Mouse (Mus musculus): ENCODE measurements around the gene Nrxn3. TPM values are rescaled to one million over a fixed set of nuclear protein-coding genes. Genes with fewer than 3 reads are reported as not detected.

Gene Nrxn3
- polyA plus RNA-seq, 1 experiment from 2014 or later, result 88.1 TPM

DNA sequence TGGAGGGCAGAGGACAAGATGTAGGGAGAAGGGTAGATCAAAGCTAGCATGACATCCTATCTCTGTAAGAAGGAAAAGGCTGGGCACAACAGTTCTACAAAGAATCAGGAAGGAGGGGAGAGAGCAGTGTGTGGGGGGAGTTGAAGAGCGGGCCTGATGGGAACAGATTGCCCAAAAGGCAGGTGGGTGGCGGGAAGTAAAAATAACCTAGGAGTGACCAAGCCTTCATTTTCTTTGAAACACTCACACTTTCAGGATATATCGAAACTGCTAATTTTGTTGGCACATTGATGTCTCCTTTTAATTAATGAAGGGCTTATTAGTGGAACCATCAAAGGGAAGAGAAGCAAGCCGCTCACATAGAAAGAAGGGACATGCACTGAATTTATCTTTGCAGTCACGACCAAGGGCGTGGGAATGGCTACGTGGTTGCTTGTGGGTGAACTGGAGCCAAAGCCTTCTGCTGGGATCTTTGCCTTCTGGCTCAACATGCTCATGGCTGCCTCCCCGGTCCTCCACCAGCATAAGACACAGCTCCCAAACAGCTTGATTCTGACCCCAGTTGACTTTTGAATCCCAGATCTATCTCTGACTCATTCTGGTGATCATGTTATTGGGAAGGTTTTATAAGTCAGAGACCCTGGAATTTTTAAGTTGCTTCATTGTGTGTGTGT is 371.3 kb downstream of the Nrxn3 start:
- no peaks in the 10 kb centered on the region for H3K27me3 ChIP-seq
- H3K4me3 ChIP-seq (replicated peaks), result no peak overlapping the region
- H3K9me3 ChIP-seq, result no peaks in the 10 kb centered on the region
- no peak overlapping the region for H3K4me2 ChIP-seq (replicated peaks)
- no peak overlapping the region for H3K27ac ChIP-seq
- no peak for ATAC-seq
- H3K36me3 ChIP-seq, result no peaks in the 10 kb centered on the region
- WGBS, result 88% methylated on average over 8 of the region's 8 CpGs
- H3K4me1 ChIP-seq (replicated peaks), result no peaks in the 10 kb centered on the region
- no peak overlapping the region for H3K9ac ChIP-seq (replicated peaks)

DNA sequence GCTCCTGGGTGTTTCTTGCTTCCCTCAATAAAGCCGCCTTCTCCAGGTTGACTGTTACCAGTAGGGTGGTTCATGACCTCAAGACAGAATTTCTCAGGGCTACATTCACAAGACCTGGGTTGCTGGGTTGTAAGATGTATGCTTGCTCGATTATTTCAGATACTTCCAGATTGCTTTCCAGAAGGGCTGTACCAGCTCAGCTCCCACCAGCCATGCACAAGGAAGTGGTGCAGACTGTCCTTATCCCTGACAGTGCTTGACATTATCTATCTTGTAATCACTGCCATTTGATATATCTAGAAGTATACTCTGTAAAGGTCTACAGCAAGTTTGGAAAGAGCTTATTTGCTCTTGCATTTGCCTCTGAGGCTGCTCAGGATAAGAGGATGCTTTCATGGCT is 374.9 kb downstream of the Nrxn3 start:
- no peak overlapping the region for H3K27ac ChIP-seq
- no peaks in the 10 kb centered on the region for H3K36me3 ChIP-seq
- no peak overlapping the region for H3K4me3 ChIP-seq (replicated peaks)
- H3K9me3 ChIP-seq, result no peaks in the 10 kb centered on the region
- no peak for ATAC-seq
- no peak overlapping the region for H3K9ac ChIP-seq (replicated peaks)
- no peaks in the 10 kb centered on the region for H3K27me3 ChIP-seq
- H3K4me1 ChIP-seq (replicated peaks), result no peaks in the 10 kb centered on the region
- WGBS, result 92% methylated on average over 2 of the region's 2 CpGs
- no peak overlapping the region for H3K4me2 ChIP-seq (replicated peaks)

DNA sequence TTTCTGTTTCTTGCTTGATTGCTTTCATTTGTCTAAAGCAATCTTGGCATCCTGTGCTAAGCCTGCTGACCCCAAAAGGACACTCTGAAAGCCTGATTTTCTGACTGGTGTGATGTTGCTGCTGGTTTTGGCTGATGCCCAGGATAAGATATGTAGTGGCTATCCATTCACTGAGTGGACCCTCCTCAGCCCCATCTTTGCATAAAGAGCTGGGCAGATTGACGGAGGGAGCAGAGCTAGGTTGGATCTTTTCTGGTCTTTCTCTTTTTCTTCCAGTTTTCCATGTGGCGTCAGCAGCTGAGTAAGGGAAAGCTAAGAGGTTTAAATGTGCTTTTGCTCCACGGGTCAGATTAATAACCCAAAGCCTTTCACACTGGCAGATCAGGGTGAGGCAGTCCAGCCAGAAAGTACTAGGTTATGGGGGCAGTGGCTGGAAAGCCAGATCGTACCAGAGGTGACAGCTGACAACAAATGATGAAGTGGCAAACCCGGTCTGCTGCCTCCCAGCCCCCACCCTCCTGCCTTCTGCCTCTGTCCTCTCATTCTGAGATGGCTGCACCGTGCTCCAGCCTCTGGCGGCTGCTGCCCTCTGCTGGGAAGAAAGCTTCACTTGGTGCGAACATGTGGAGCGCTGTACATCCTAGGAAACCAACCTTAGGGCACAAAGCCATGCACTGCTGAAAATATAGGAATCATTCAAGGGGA is 383.5 kb downstream of the Nrxn3 start:
- WGBS, result 7% methylated on average over 9 of the region's 9 CpGs
- ATAC-seq, result peak; percentile 95
- Histone ChIP-seq H3K9me3 (no peaks in the 10 kb centered on the region), H3K4me3 (replicated peaks) (no peak overlapping the region; the same call in 1 of the 2 replicates), H3K4me2 (replicated peaks) (peak overlapping the region; percentile 41), H3K27ac (peak overlapping the region; percentile 54; the same call in 1 of the 2 replicates), H3K4me1 (replicated peaks) (peaks cover 20% of the 10 kb centered on the region), H3K27me3 (no peaks in the 10 kb centered on the region), H3K36me3 (no peaks in the 10 kb centered on the region), H3K9ac (replicated peaks) (0 out of 2 replicates have a peak overlapping the region, but pooled peaks have one; percentile 34)

DNA sequence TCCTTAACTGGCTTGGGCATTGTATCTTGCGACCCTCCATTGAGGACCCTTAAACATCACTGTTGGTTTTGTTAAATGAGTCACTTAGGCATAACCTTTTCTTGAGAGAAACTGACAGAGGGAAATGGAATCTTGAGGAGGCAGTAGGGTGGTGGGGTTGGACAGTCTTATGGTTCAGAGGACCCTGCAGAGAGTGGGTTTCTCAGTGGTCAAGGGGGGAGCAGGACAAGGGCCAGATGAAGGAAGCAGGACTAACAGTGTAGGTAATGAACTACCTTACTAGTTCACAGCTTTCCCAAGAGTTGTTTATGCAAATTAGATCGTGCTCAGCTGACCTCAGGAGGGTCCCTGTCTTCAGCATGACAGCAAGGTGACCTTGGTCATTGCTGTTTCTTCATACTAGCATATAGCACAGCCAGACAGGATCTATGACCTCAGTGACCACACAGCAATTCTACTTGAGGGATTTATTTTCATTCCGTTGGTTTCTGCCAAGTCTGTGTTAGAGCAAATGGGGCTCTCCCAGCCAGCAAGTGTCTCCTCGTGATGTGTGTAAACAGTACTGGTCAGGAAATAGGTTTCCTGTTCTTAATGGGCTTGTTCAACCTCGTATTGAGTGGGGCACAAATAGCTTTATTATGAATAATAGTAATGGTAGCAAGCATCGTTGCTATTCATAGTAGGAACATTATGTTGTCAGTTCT is 384.4 kb downstream of the Nrxn3 start:
- WGBS, result 76% methylated on average over 6 of the region's 6 CpGs
- ATAC-seq, result peak; percentile 46; the same call in 1 of the 2 replicates

DNA sequence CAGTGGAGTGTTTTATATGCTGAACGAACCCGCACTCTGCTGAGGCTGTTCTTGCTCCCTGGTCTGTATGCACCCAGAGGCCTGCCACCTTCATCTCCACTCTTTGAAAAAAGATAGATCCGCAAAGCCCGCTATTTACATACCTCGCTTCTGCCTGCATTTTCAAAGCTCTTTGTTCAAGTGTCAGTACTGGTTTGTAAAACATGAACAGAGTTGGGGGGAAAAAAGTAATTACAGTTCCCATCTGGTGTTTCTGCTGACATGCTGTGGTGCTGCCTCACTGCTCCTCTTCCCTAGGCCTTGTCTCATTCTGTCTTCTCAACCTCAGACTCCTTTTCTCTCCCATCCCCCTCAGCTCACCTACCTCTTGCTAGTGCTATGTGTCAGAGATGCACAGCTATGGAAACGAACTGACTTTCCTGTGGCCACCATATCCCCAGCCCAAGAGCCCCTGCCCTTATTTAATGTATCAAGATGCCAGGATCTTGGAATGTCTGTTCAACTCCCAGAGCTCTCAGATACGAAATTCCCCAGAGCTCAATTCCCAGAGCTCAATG is 387.2 kb downstream of the Nrxn3 start:
- Histone ChIP-seq H3K9me3 (no peaks in the 10 kb centered on the region), H3K36me3 (no peaks in the 10 kb centered on the region), H3K4me2 (replicated peaks) (no peak overlapping the region), H3K27ac (peak overlapping the region; percentile 55), H3K4me1 (replicated peaks) (peaks cover 20% of the 10 kb centered on the region), H3K4me3 (replicated peaks) (no peak overlapping the region), H3K9ac (replicated peaks) (no peak overlapping the region), H3K27me3 (no peaks in the 10 kb centered on the region)
- WGBS, result 56% methylated on average over 7 of the region's 7 CpGs
- peak; percentile 10; the same call in 1 of the 2 replicates for ATAC-seq

More for the DNA sequence above, 384.4 kb downstream of the Nrxn3 start:
- H3K9me3 ChIP-seq, result no peaks in the 10 kb centered on the region
- H3K4me1 ChIP-seq (replicated peaks), result peaks cover 20% of the 10 kb centered on the region
- no peak overlapping the region for H3K27ac ChIP-seq
- no peaks in the 10 kb centered on the region for H3K27me3 ChIP-seq
- H3K36me3 ChIP-seq, result no peaks in the 10 kb centered on the region
- H3K4me2 ChIP-seq (replicated peaks), result no peak overlapping the region
- H3K4me3 ChIP-seq (replicated peaks), result no peak overlapping the region
- no peak overlapping the region for H3K9ac ChIP-seq (replicated peaks)

DNA sequence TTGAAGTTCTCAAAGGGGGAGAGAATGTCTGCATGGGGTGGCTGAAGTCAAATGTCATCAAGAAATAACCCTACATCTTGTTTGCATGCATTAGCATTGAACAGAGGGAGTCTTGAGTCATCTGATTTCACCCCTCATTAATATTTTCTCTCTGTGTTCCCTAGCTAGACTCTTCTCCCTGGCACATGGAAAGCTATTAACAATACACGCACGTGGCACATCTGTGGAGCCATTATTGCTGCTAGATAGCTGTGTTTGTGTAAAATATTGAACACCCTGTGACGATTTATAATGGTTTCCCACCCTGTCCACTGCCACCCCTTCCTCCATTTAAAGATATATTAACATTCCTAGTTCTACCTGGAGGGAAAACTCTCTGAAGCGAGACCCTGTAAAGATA is 405.9 kb downstream of the Nrxn3 start:
- ATAC-seq, result no peak
- no peaks in the 10 kb centered on the region for H3K27me3 ChIP-seq
- H3K27ac ChIP-seq, result 0 out of 2 replicates have a peak overlapping the region, but pooled peaks have one; percentile 45
- no peaks in the 10 kb centered on the region for H3K9me3 ChIP-seq
- no peak overlapping the region for H3K4me2 ChIP-seq (replicated peaks)
- WGBS, result 60% methylated on average over 4 of the region's 4 CpGs
- H3K4me1 ChIP-seq (replicated peaks), result peaks cover 15% of the 10 kb centered on the region
- H3K4me3 ChIP-seq (replicated peaks), result no peak overlapping the region
- H3K36me3 ChIP-seq, result no peaks in the 10 kb centered on the region
- H3K9ac ChIP-seq (replicated peaks), result no peak overlapping the region

DNA sequence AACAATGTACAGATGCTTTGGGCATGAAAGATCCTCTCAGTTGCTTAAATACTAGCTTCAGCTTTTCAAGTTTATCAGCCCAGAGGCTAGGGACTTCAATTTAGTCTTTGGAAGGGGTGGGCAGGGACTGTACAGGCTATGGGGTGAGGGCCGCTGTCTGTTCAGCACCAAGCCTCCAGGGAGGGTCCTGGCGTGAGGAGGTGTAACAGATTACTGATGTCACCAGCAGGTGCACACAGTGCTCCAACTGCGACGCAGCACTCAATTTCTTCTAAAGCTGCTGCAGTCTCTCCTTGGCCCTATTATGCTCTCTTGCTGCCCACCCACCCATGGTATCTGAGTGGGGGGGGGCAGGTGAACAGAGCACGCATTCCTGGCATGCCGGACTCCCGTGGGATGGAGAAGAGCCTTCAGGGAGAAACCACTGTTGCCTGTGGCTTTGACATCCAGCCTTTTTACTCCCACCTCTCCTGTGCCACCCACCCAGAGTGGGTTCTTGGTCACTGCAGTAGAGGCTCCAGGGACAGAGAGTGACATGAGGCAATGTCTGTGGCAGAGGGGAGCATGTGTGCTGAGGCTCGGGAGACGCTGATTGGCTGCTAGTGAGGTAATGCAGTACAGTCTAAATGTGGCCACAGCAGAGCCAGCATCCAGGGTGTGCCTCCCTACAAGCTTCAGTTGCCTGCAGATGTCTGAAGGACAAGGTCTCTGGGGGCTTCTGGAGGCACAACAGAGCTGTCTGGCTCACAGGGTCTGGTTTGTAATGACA is 406.6 kb downstream of the Nrxn3 start:
- H3K4me2 ChIP-seq (replicated peaks), result no peak overlapping the region
- peaks cover 15% of the 10 kb centered on the region for H3K4me1 ChIP-seq (replicated peaks)
- no peaks in the 10 kb centered on the region for H3K27me3 ChIP-seq
- WGBS, result 65% methylated on average over 9 of the region's 9 CpGs
- H3K9ac ChIP-seq (replicated peaks), result no peak overlapping the region
- H3K36me3 ChIP-seq, result no peaks in the 10 kb centered on the region
- no peaks in the 10 kb centered on the region for H3K9me3 ChIP-seq
- no peak overlapping the region for H3K4me3 ChIP-seq (replicated peaks)
- peak; percentile 75 for ATAC-seq
- H3K27ac ChIP-seq, result peak overlapping the region; percentile 45

DNA sequence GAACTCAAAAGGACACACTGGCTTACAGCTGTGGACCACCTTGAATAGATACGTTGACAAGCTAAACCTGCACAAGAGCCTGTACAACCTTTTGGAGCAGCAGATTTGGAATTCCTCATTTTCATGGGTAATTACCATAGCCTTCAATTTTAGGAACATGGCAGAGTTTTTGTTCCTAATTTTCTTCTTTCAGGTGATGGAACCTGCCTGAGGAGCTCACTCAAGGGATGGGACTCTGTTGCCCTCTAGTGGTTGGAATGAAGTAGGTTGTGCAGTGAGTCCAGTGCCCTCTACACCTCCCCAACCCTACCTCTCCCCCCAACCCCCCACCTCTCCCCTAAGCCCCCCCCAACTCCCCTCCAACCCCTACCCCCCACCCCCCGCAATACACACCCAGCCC is 411.7 kb downstream of the Nrxn3 start:
- Histone ChIP-seq H3K4me1 (replicated peaks) (peaks cover 4% of the 10 kb centered on the region), H3K4me3 (replicated peaks) (no peak overlapping the region), H3K27ac (no peak overlapping the region), H3K9ac (replicated peaks) (no peak overlapping the region), H3K4me2 (replicated peaks) (no peak overlapping the region), H3K36me3 (no peaks in the 10 kb centered on the region), H3K27me3 (no peaks in the 10 kb centered on the region), H3K9me3 (no peaks in the 10 kb centered on the region)
- ATAC-seq, result no peak
- WGBS, result 60% methylated on average over 2 of the region's 2 CpGs

DNA sequence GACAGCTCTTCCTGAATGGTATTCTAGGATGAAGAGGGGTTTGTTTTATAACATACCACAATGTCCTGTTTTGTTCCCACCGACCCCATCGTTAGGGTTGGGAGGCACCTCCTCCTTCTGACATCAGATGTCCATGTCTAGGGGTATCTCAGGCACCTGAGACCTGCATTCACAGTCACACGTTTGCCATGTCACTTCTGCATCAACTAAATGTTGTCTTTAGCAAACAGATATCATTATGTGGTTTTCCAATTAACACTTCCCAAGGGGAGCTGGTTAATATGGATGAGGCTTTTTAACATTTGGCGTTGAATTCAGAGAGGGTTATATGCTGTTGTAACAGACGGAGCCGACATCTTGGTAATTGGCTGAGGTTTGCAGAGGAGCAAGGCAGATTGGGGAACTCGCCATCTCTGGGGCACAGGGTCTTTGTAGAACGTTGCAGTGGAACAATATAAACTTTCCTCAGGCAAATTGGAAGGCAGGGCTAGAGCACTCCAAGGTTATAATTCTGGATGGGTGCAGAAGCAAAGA is 412.2 kb downstream of the Nrxn3 start:
- Histone ChIP-seq H3K36me3 (no peaks in the 10 kb centered on the region), H3K27me3 (no peaks in the 10 kb centered on the region), H3K4me3 (replicated peaks) (no peak overlapping the region), H3K4me1 (replicated peaks) (no peaks in the 10 kb centered on the region), H3K4me2 (replicated peaks) (no peak overlapping the region), H3K9me3 (no peaks in the 10 kb centered on the region), H3K27ac (no peak overlapping the region), H3K9ac (replicated peaks) (no peak overlapping the region)
- no peak for ATAC-seq
- WGBS, result 54% methylated on average over 8 of the region's 8 CpGs

DNA sequence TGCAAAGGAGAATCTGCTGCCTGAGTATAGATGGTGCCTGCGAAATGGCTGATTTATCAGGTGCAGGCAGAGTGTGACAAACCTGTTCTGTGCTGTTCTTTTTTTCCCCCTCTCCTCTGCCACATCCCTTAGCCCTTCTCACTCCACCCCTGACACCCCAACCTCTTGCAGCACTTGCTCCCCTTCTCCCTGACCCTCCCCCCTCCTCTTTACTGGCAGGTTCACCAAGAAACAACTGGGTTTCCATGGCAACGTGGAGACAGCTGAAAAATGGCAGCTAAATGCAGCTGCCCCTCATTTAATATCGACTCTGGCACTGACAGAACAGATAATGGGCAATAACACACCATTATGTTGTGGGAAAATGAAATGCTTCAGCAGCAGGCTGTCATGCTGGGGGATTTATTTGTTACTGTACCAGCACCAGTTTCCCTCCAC is 426.3 kb downstream of the Nrxn3 start:
- no peaks in the 10 kb centered on the region for H3K9me3 ChIP-seq
- no peak overlapping the region for H3K4me3 ChIP-seq (replicated peaks)
- H3K4me2 ChIP-seq (replicated peaks), result peak overlapping the region; percentile 41
- H3K9ac ChIP-seq (replicated peaks), result no peak overlapping the region; the same call in 1 of the 2 replicates
- H3K27me3 ChIP-seq, result no peaks in the 10 kb centered on the region
- ATAC-seq, result peak; percentile 93
- H3K36me3 ChIP-seq, result no peaks in the 10 kb centered on the region
- peak overlapping the region; percentile 90 for H3K27ac ChIP-seq
- H3K4me1 ChIP-seq (replicated peaks), result peaks cover 23% of the 10 kb centered on the region
- 15% methylated on average over 3 of the region's 3 CpGs for WGBS

DNA sequence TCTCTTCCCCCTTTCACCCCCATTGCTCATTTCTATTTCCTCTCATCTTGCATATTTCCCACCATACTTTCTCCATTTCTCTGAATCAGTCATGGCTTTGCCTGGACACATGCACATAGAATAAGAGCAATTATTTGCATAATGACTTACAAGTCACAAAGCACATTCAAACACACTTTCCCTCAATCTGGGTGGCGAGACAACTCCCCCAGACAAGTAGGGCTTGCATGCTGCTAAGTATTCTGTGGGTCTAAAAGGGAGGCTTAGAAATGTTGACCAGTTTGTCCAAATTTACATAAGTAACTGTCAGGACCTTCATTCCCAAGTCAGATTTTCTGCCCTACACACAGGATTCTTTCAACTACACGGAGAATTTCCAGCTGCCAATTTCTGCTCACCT is 426.8 kb downstream of the Nrxn3 start:
- no peaks in the 10 kb centered on the region for H3K27me3 ChIP-seq
- no peaks in the 10 kb centered on the region for H3K36me3 ChIP-seq
- peak overlapping the region; percentile 41 for H3K4me2 ChIP-seq (replicated peaks)
- no peaks in the 10 kb centered on the region for H3K9me3 ChIP-seq
- WGBS, result 22% methylated on average over 2 of the region's 2 CpGs
- no peak overlapping the region for H3K9ac ChIP-seq (replicated peaks)
- peak; percentile 77 for ATAC-seq
- H3K4me1 ChIP-seq (replicated peaks), result peaks cover 23% of the 10 kb centered on the region
- H3K27ac ChIP-seq, result peak overlapping the region; percentile 90
- no peak overlapping the region for H3K4me3 ChIP-seq (replicated peaks)
